Mouse (Mus musculus) heart, adult 10 weeks (tissue): ENCODE data around the gene Adck2. TPM values are rescaled to one million over a fixed set of nuclear protein-coding genes. Genes with fewer than 3 reads are reported as not detected.

Experiments
- polyA plus RNA-seq: library from polyadenylated mRNA; stranded (reverse); fragments of 350-450 nt; fragmentation: Illumina TruSeq; extraction: RNeasy Lipid Tissue Mini Kit (QIAGEN cat#74804); gene quantifications from one replicate; pipeline ENCODE4 v1.2.3, GENCODE M21; 2014; ENCODE audit warnings: low read depth, low replicate concordance

The Adck2 gene
- polyA plus RNA-seq, result 13.2 TPM

DNA sequence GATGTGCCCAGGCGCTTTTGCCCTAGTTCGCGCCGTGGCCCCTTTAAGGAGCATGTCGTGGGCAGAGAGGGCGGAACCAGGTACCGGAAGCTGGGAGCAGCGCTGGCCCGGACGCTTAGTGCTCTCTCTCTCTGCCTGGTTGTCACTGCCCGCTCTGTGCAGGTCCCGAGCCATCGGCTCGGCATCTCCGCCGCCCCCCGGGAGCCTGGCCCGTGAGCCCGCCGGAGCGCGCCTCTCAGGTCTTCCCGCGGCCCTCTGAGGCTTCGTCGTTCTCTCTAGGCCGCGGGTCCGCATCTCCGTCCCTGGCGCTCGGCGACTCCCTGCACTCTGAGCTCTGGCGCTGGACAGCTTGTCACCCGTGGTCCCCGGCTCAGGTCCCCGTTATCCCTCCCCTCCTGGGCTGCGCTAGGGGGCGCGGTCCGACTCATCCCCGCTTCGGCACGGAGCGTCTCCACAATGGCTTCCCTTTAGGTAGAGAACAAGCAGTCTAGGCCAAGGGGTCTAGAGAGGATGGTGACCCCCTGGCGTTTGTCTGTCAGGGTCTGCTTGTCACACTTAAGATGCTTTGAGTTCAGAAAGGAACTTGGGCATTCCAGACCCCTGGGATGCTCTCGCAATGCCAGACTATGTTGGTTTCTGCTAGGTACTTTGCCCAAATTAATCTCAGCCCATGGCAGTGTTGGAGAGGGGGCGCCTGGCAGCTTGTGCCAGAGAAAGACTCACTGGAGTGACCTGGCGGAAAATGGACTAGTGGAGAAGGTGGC, at the start of gene Adck2:
Adck2 (plus strand) TSS at position 83 of the 764 bp plus-strand sequence.

DNA sequence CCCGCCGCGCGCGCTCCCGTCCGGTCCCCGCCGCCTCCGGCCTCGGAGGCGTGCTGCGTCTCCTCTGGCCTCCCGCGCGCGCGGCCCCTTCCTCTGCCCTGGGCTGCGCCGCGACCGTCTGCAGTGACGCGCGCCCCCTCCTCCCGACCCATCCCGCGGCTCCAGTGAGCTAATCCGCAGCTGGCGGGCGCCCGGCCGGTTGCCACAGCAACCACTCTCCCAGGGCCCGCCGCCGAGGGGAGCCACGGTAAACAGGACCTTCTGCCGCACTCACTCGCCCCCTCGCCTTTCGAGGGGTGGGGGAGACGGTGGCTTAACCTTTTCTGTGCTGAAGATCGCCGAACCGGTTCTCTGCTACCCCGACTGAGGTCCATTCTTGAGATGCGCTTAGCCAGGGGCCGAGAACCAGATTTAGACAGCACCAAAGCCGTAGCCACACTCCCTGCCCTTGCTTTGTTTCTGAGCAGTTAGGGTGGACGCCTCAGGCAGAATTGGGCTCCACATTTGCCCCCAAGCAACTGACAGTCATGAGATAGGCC, 15.9 kb upstream of the Adck2 start, which contains the start of gene Dennd2a:
Dennd2a (minus strand) TSS at position 145 of the 539 bp plus-strand sequence.

GRCm38 (mm10) chr6:39585517-39585916, 11.8 kb downstream of the Adck2 start, which contains the start of gene Gm42420:
TSS of gene Gm42420 (plus strand) at chr6:39585753.

DNA sequence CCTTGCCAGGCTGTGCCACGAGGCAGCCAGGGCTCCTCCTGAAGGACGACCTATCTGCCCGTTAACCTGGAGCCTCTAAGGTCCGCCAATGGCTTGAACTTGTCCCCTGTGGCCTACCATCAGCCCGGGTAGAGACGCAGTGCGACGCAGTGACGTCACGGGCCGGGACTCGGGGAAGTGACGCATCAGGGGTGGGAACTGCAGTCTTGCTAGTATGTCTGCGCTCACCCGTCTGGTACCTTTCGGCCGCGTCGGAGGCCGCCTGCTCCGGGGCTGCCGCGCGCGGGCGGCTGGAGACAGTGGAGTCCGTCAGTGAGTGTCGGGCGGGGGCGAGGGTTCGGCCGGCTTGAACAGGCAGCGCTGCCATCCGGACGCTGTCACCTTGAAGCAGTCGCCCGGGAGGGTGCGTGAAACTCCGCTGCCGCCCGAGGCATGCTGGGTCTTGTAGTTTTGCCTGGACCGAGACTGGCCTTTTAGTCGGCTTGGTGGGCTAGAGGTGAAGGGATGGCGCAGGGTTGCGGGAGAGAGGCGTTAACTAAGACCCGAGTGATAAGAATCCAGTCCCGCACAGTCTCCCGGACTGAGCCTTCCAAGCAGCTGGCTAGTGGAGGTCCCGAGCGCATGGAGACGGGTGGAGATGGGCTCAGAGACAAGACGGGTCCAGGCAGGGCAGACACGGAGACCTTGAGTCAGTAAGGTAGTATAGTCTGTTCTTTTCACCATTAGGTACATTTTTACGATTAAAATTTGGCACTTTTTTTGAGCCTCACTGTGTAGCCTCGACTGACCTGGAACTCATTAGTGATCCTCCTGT, 18.9 kb downstream of the Adck2 start, which contains the start of gene Ndufb2:
Ndufb2 (plus strand) TSS at position 174 of the 814 bp plus-strand sequence.

Other genes starting within 250 kb of the Adck2 start
- gene Slc37a3, start 196.2 kb upstream of the Adck2 start, polyA plus RNA-seq, result 11.7 TPM
- not detected for gene Rab19, start 192.7 kb upstream of the Adck2 start, polyA plus RNA-seq
- 33.9 TPM for gene Mkrn1, start 153.4 kb upstream of the Adck2 start, polyA plus RNA-seq
- gene Dennd2a, start 16.0 kb upstream of the Adck2 start, polyA plus RNA-seq, result 4.0 TPM
- gene Gm42420, start 11.9 kb downstream of the Adck2 start, polyA plus RNA-seq, result not detected
- gene Ndufb2, start 18.7 kb downstream of the Adck2 start, polyA plus RNA-seq, result 765 TPM
- 9.2 TPM for gene Braf, start 151.6 kb downstream of the Adck2 start, polyA plus RNA-seq
- gene Mrps33, start 237.1 kb downstream of the Adck2 start, polyA plus RNA-seq, result 162 TPM